Mouse (Mus musculus) G1E (cell line): Measurements from ENCODE around the gene Fam166a.

ENCODE experiments used
- GATA1 ChIP-seq: IDR thresholded peaks from 2 replicates; pipeline ENCODE4 v1.6.1; 2012; ENCODE audit warnings: borderline replicate concordance, low read length, inconsistent platforms, mixed read lengths
- GATA2 ChIP-seq: IDR thresholded peaks from 2 replicates; pipeline ENCODE4 v1.6.1; 2012; ENCODE audit warnings: low read depth, low read length, inconsistent platforms, borderline replicate concordance
- TAL1 ChIP-seq: conservative IDR thresholded peaks from 2 replicates; pipeline ENCODE4 v1.6.1; 2012; ENCODE audit warnings: low read depth, low read length, inconsistent platforms, mixed read lengths

DNA sequence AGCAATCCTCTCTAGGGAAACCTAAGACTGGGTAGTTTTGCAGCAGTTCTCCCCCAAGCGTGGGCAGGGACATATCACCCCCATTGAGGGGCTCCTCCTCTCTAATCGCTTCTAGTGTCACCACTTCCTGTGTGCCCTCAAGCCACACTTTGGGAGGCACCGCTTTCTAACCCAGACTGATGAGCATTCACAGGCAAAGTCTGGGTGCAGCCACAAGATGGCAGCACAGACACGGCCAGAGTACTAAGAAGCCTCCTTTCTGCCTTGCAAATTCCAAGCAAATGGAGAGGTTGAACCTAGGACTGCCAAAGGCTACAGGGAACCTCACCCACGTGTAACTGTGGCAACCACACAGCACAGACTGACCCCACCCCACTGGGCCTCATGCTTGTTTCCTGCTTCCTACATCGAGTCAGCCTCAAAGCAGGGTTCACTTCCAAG lies 25.2 kb upstream of the Fam166a start:
- no peak for TF ChIP-seq GATA2
- no peak for TF ChIP-seq TAL1
- TF ChIP-seq GATA1 = no peak
